Mouse (Mus musculus) forebrain, postnatal 0 days (tissue): Measurements from ENCODE around the gene Ippk. TPM values are rescaled to one million over a fixed set of nuclear protein-coding genes. Genes with fewer than 3 reads are reported as not detected.

Experiments
- ATAC-seq: fragments of 200-750 bp; cut with Nextera tagmentation; 2 replicates; pipeline ENCODE4 v1.8.0; 2017; ENCODE audit warnings: mild to moderate bottlenecking, moderate library complexity
- DNase-seq: peaks from one replicate; pipeline ENCODE4 v3.0.0-alpha.2; 2015
- H3K27ac ChIP-seq: fragments of 300-500 bp; sonication (generic); 2 replicates; pipeline ENCODE4 v1.5.1; 2014; ENCODE audit warnings: low read depth, mild to moderate bottlenecking, antibody characterized with exemption, low read length, moderate library complexity, mixed read lengths
- H3K27me3 ChIP-seq: fragments of 300-500 bp; sonication (generic); 2 replicates; pipeline ENCODE4 v1.6.1; 2014; ENCODE audit warnings: mild to moderate bottlenecking, low read length, mixed read lengths; ENCODE audit not compliant: insufficient read depth
- H3K36me3 ChIP-seq: fragments of 300-500 bp; sonication (generic); 2 replicates; pipeline ENCODE4 v1.6.1; 2014; ENCODE audit warnings: mild to moderate bottlenecking, moderate library complexity; ENCODE audit not compliant: insufficient read depth
- H3K4me1 ChIP-seq: fragments of 300-500 bp; sonication (generic); 2 replicates; pipeline ENCODE4 v1.6.1; 2014; ENCODE audit warnings: antibody characterized with exemption; ENCODE audit not compliant: insufficient read depth
- H3K4me2 ChIP-seq: fragments of 300-500 bp; sonication (generic); 2 replicates; pipeline ENCODE4 v1.6.1; 2014; ENCODE audit warnings: low read depth, mild to moderate bottlenecking, moderate library complexity
- H3K4me3 ChIP-seq: fragments of 300-500 bp; sonication (generic); 2 replicates; pipeline ENCODE4 v1.5.1; 2014; ENCODE audit warnings: low read depth, low read length, mixed read lengths
- H3K9ac ChIP-seq: fragments of 300-500 bp; sonication (generic); 2 replicates; pipeline ENCODE4 v1.6.1; 2014; ENCODE audit warnings: mild to moderate bottlenecking
- H3K9me3 ChIP-seq: fragments of 300-500 bp; sonication (generic); 2 replicates; pipeline ENCODE4 v1.6.1; 2016; ENCODE audit warnings: low read length
- CTCF ChIP-seq: sonication (generic); IDR thresholded peaks from 2 replicates; pipeline ENCODE4 v1.5.1; 2016; ENCODE audit warnings: antibody characterized with exemption, control low read depth, low read depth
- WGBS: fragments of 180-500 bp; shearing (Covaris S2); extraction: QIAGEN DNeasy Blood & Tissue Kit; methylation state at CpG from one replicate; pipeline ENCODE4 v1.1.7; 2014; 5-methylcytosine and 5-hydroxymethylcytosine counted together
- polyA plus RNA-seq: library from polyadenylated mRNA; unstranded; fragments of >200 nt; fragmentation: Nextera tagmentation; extraction: Ambion mirVana; gene quantifications from 2 replicates; pipeline ENCODE4 v1.2.1, GENCODE M21; 2015
- total RNA-seq: library from RNA; depleted of rRNA; stranded (reverse); fragments of >200 nt; gene quantifications from 2 replicates; pipeline ENCODE4 v1.2.3, GENCODE M21; 2014

The Ippk gene
- total and polyA plus RNA-seq, 2 experiments from 2014 or later, result 11.7 to 15.9 TPM

DNA sequence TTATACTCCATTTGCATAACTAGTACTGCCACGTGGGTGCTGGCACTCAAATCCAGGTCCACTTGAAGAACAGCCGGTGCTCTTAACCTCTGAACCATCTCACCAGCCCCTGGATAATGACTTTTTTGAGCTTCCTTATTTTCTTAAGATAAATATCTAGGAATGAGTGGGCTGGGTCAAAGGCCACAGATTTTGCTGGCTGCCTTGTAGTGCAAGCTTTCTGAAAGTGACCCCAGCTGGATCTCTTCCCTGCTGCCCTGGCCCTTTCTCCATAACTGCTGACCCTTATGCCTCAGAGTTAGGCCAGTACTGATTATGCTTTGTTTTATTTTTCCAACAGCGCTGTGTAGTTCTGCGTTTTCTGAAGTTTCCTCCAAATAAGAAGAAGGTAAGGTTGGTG, 9.5 kb downstream of the Ippk start:
- H3K4me2 ChIP-seq, result no peak overlapping the region
- H3K9me3 ChIP-seq, result no peaks in the 10 kb centered on the region
- no peaks in the 10 kb centered on the region for H3K4me1 ChIP-seq
- H3K27me3 ChIP-seq, result no peaks in the 10 kb centered on the region
- no peak for TF ChIP-seq CTCF
- WGBS, result 85% methylated on average over 4 of the region's 4 CpGs
- ATAC-seq (no peak), DNase-seq (no peak)
- peaks cover 24% of the 10 kb centered on the region for H3K36me3 ChIP-seq
- H3K9ac ChIP-seq, result no peak overlapping the region
- no peak overlapping the region for H3K27ac ChIP-seq
- H3K4me3 ChIP-seq, result no peak overlapping the region

DNA sequence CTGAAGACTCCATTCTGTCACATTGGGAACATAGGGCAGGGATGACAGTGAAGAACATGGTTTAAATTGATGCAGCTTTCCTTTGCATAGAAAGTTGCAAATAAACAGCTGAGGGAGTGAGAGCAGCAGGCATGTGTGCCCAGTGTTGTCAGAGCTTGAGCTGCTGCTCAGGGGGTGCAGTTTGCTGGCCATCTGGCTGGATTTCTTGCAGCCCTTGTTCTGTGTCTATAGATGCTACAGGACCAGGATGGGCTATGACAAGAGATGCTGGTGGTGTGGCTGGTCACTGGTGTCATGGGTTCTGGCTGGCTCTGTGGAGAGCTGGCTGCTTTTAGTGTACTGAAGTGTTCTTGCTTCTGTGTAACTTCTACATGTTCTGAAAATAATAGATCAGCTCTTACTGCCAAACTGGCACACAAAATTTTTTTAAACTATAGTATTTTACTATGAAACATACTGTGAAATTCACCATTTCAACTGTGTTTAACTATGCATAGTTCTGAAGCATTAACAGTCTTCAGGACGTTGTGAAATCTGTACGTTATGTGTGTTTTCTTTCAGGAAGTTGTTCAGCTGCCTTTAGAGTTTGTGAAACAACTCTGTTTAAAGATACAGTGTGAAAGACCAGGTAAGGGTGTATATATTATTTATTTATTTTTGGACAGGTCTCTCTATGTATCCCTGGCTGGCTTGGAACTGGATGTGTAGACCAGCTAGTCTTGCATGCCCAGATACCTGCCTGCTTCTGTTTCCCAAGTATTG, 12.4 kb downstream of the Ippk start:
- TF ChIP-seq CTCF, result no peak
- H3K27ac ChIP-seq, result no peak overlapping the region
- 73% methylated on average over 2 of the region's 2 CpGs for WGBS

DNA sequence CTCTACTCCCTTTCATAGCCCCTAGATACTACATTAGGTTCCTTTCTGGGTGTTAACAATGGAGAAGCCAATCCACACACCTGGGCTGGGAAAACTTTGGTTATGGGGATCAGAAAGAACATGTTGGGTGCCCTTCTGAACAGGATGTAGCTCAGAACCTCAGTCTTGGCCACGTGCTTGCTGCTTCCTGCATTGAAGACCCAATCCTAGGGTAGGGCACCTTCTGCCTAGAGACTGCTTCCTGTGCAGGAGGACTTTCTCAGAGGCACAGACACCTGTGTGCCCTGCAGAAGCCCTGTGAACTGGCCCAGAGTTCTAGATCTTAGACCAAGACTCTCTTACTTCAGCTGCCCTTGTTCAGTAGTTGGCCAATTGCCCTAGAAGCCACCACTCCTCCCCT, 14.7 kb downstream of the Ippk start:
- WGBS, result 95% methylated on average over 1 of the region's 1 CpGs
- ATAC-seq, result no peak
- Histone ChIP-seq H3K36me3 (peaks cover 44% of the 10 kb centered on the region), H3K27me3 (no peaks in the 10 kb centered on the region), H3K9me3 (no peaks in the 10 kb centered on the region), H3K4me3 (no peak overlapping the region), H3K4me2 (no peak overlapping the region), H3K27ac (no peak overlapping the region), H3K9ac (no peak overlapping the region), H3K4me1 (no peaks in the 10 kb centered on the region)
- no peak for TF ChIP-seq CTCF
- DNase-seq, result no peak

More for the DNA sequence above, 12.4 kb downstream of the Ippk start:
- H3K4me1 ChIP-seq, result no peaks in the 10 kb centered on the region
- H3K9ac ChIP-seq, result no peak overlapping the region
- ATAC-seq, result peak; percentile 89
- H3K27me3 ChIP-seq, result no peaks in the 10 kb centered on the region
- no peak overlapping the region for H3K4me3 ChIP-seq
- DNase-seq, result peak; percentile 16
- H3K4me2 ChIP-seq, result no peak overlapping the region
- H3K9me3 ChIP-seq, result no peaks in the 10 kb centered on the region
- H3K36me3 ChIP-seq, result peaks cover 40% of the 10 kb centered on the region

DNA sequence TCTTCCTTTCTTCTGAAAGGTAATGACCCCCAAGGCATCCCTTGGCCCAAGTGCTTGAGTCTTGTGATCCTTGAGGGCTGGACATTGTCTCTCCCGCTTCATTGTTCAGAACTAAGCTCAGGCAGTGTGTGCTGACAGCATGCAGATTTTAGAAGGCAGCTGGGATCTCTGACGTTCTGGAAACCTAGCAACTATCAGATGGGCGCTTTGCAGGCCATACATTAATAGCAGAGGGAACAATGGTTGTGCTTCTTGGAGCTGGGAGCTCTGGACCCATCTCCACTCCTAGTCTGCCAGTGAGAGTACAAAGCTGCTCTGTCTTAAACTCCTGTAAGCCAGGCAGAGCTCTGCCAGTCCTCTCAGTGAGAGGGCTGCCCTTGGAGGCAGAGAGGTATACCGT, 15.1 kb downstream of the Ippk start:
- TF ChIP-seq CTCF, result no peak
- DNase-seq (no peak), ATAC-seq (no peak)
- Histone ChIP-seq H3K27ac (no peak overlapping the region), H3K36me3 (peaks cover 44% of the 10 kb centered on the region), H3K4me1 (no peaks in the 10 kb centered on the region), H3K4me2 (no peak overlapping the region), H3K9ac (no peak overlapping the region), H3K9me3 (no peaks in the 10 kb centered on the region), H3K27me3 (no peaks in the 10 kb centered on the region), H3K4me3 (no peak overlapping the region)
- WGBS, result 83% methylated on average over 4 of the region's 4 CpGs

DNA sequence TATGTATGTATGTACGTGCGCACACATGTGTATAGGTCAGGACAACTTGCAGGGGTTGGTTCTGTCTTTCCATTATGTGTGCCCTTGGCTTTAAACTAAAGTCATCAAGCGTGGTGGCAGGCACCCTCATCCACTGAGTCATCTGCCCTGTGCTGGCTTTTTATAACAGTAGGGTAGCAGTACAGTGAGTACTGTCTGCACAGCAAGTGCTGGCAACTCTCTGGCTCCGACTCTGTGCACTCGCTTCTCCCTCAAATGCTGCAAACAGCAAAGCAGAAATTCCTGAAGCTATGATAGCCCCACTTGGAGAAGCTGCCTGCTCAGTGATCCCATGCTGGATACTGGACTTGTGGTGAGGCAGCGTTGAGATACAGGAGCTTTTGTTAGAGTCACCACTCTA, 23.4 kb downstream of the Ippk start:
- no peak for ATAC-seq
- no peak for TF ChIP-seq CTCF
- no peak overlapping the region for H3K4me3 ChIP-seq
- H3K9me3 ChIP-seq, result no peaks in the 10 kb centered on the region
- no peak overlapping the region for H3K9ac ChIP-seq
- H3K36me3 ChIP-seq, result peaks cover 42% of the 10 kb centered on the region
- H3K4me2 ChIP-seq, result no peak overlapping the region
- DNase-seq, result no peak
- H3K27me3 ChIP-seq, result no peaks in the 10 kb centered on the region
- WGBS, result 96% methylated on average over 6 of the region's 6 CpGs
- no peaks in the 10 kb centered on the region for H3K4me1 ChIP-seq
- H3K27ac ChIP-seq, result no peak overlapping the region

DNA sequence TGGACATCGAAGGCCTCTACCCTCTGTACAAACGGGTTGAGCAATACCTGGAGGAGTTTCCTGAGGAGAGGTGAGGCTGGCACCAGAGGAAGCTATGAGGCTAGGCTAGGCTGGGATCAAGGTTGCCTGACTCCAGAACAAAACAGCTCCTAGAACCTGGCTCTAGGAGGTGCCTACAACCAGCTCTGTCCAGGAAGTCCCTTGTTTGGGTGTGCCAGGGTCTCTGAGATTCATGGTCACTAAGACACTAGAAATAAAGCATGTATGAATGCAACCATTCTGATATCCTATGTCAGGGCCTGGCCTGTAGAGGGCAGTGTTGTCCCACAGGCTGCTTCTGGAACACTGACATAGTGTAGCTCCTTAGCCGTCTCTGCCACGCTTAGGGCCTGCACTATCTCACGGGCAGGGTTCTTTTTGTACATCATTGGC, 28.3 kb downstream of the Ippk start:
- WGBS, result 36% methylated on average over 5 of the region's 5 CpGs
- peaks cover 45% of the 10 kb centered on the region for H3K36me3 ChIP-seq
- ATAC-seq (peak; percentile 95), DNase-seq (peak; percentile 84)
- H3K9me3 ChIP-seq, result no peaks in the 10 kb centered on the region
- peak; percentile 98 for TF ChIP-seq CTCF
- H3K9ac ChIP-seq, result no peak overlapping the region
- H3K27ac ChIP-seq, result no peak overlapping the region
- H3K4me2 ChIP-seq, result no peak overlapping the region
- no peaks in the 10 kb centered on the region for H3K27me3 ChIP-seq
- no peaks in the 10 kb centered on the region for H3K4me1 ChIP-seq
- no peak overlapping the region for H3K4me3 ChIP-seq

DNA sequence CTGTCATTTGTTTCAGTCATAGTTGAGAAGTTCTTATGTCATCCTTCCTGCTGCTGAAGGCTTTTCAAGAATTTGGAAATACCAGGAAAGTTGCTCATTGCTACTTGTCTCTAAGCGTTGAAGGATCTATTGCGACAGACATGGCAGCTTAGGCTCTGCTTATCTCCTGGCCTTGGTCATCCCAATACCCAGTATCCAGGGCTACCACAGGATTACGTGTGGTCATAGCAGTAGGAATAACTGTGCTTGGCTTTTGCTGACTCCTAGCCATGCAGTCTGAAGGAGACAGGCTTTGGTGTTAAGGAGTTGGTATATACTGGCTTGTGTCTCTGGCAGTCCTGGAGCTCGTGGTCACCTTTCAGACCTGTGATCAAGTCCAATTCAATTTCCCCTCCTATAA, 39.2 kb downstream of the Ippk start:
- H3K9me3 ChIP-seq, result no peaks in the 10 kb centered on the region
- H3K36me3 ChIP-seq, result peaks cover 56% of the 10 kb centered on the region
- H3K4me2 ChIP-seq, result no peak overlapping the region
- WGBS, result 91% methylated on average over 4 of the region's 4 CpGs
- TF ChIP-seq CTCF, result no peak
- no peaks in the 10 kb centered on the region for H3K27me3 ChIP-seq
- no peaks in the 10 kb centered on the region for H3K4me1 ChIP-seq
- no peak for ATAC-seq
- no peak overlapping the region for H3K9ac ChIP-seq
- no peak overlapping the region for H3K4me3 ChIP-seq
- no peak for DNase-seq
- H3K27ac ChIP-seq, result no peak overlapping the region
